Mouse (Mus musculus) C2C12 (cell line): Measurements from ENCODE around the gene Gm5136.

ENCODE experiments used
- CEBPB ChIP-seq: IDR thresholded peaks from one replicate; pipeline ENCODE4 v1.6.1; 2011; ENCODE audit warnings: low read depth, mild to moderate bottlenecking, control low read depth, moderate library complexity
- CTCF ChIP-seq: IDR thresholded peaks from one replicate; pipeline ENCODE4 v1.5.1; 2011; ENCODE audit not compliant: control insufficient read depth, insufficient read depth, insufficient read length
- MAX ChIP-seq: IDR thresholded peaks from one replicate; pipeline ENCODE4 v1.6.1; 2011; ENCODE audit warnings: mild to moderate bottlenecking, control low read depth
- MYOD1 ChIP-seq: IDR thresholded peaks from one replicate; pipeline ENCODE4 v1.6.1; 2011; ENCODE audit warnings: low read depth; ENCODE audit not compliant: control insufficient read depth, insufficient read length
- MYOG ChIP-seq: IDR thresholded peaks from one replicate; pipeline ENCODE4 v1.6.1; 2011; ENCODE audit not compliant: control insufficient read depth, insufficient read length; ENCODE audit errors: extremely low read depth
- USF1 ChIP-seq: IDR thresholded peaks from one replicate; pipeline ENCODE4 v1.6.1; 2011; ENCODE audit warnings: low read depth, mild to moderate bottlenecking, control low read depth, moderate library complexity

DNA sequence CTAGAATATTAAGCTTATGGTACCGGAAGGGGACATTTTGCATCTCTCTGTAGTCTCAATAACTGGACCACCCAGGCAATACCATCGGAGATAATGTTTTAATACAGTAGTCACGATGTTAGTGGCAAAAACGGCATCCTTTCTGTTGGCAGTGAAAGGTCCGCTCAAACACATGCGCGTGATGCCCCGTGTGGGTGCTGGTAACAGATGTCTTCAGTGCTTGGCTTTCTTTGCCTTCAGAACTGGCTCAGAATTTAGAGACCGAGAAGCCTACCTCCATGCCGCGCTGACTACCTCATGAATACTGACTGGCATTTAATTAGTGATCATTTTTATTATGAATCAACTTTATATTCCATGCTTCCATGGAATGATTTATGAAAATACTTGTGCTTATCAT lies 44.9 kb downstream of the Gm5136 start:
- no peak for TF ChIP-seq MYOD1
- no peak for TF ChIP-seq CTCF
- no peak for TF ChIP-seq USF1
- TF ChIP-seq MAX, result no peak
- TF ChIP-seq CEBPB, result no peak
- TF ChIP-seq MYOG, result no peak
